ENCODE assay signal across 19 mouse cellular contexts in genomic region chr6:99762069-99762985, GRCm38 (mm10). TPM values are rescaled to one million over a fixed set of nuclear protein-coding genes. Genes with fewer than 3 reads are reported as not detected.
A peak's percentile ranks its signal among the peaks of the same experiment; 100 is the strongest.
DNase-seq lines count a peak whose midpoint lies in the region; ATAC-seq and TF ChIP-seq lines count a peak whose summit lies in the region.
"Had no signal": no experiment of that assay in that cellular context is flagged by ENCODE, and none has a peak within 500 bp of the region (broad histone marks: within the 10 kb centered on the region; RNA-seq: fewer than 3 reads in every experiment).

No protein-coding gene starts in this region.

- no peaks in the 10 kb centered on the region for H3K36me3 ChIP-seq in midbrain, postnatal 0 days (ENCODE audit: insufficient read depth, low read length)
- no peaks in the 10 kb centered on the region for H3K36me3 ChIP-seq in lung, postnatal 0 days (ENCODE audit: insufficient read depth, low read length)
- H3K36me3 ChIP-seq: embryonic facial prominence, embryonic 13.5 days; G1E; intestine, embryonic 15.5 days; limb, embryonic 13.5 days had no signal

- H3K4me1 ChIP-seq in midbrain, postnatal 0 days (ENCODE audit: insufficient read depth, low read length): no peaks in the 10 kb centered on the region
- no peaks in the 10 kb centered on the region for H3K4me1 ChIP-seq in lung, postnatal 0 days (ENCODE audit: insufficient read depth, low read depth, low read length)
- H3K4me1 ChIP-seq: embryonic facial prominence, embryonic 13.5 days; intestine, embryonic 15.5 days; limb, embryonic 13.5 days had no signal

- TF ChIP-seq CTCF in gastrocnemius, adult 2 months (IDR thresholded peaks at IDR 0.05): no peak
- no peak for TF ChIP-seq CTCF in midbrain, postnatal 0 days (IDR thresholded peaks at IDR 0.05)
- TF ChIP-seq CTCF in lung, postnatal 0 days (IDR thresholded peaks at IDR 0.05): no peak

- no peak for ATAC-seq in midbrain, postnatal 0 days (ENCODE audit: low FRiP score)
- no peak for ATAC-seq in lung, postnatal 0 days
- ATAC-seq: intestine, embryonic 15.5 days; liver, postnatal 0 days had no signal

- no peak overlapping the region for H3K4me3 ChIP-seq in gastrocnemius, adult 2 months
- no peak overlapping the region for H3K4me3 ChIP-seq in midbrain, postnatal 0 days (ENCODE audit: low read depth, low read length)
- H3K4me3 ChIP-seq in lung, postnatal 0 days (ENCODE audit: low read depth, low read length): no peak overlapping the region
- H3K4me3 ChIP-seq: embryonic facial prominence, embryonic 13.5 days; intestine, embryonic 15.5 days; limb, embryonic 13.5 days had no signal

- no peaks in the 10 kb centered on the region for H3K9me3 ChIP-seq in midbrain, postnatal 0 days (ENCODE audit: low read length)
- no peaks in the 10 kb centered on the region for H3K9me3 ChIP-seq in lung, postnatal 0 days (ENCODE audit: low read length)
- H3K9me3 ChIP-seq: embryonic facial prominence, embryonic 13.5 days; intestine, embryonic 15.5 days; limb, embryonic 13.5 days had no signal

- DNase-seq in gastrocnemius, adult 2 months: peak; percentile 22
- DNase-seq in gastrocnemius, adult 8-10 months (ENCODE audit: low spot score in 2 of 2): no peak
- DNase-seq in MN1 (ENCODE audit: low spot score): peak; percentile 10
- DNase-seq in adrenal gland, postnatal 25 days: peak; percentile 10
- DNase-seq in midbrain, postnatal 0 days (ENCODE audit: low spot score): peak; percentile 25
- no peak for DNase-seq in lung, postnatal 0 days (ENCODE audit: low spot score)
- no peak for DNase-seq in thymus, postnatal 36 days
- DNase-seq: cerebellum, adult 18-20 months; gastrocnemius, postnatal 14 days; heart, postnatal 10 days; liver, postnatal 0 days; lung, postnatal 36 days had no signal

- no peak overlapping the region for H3K9ac ChIP-seq in midbrain, postnatal 0 days (replicated peaks; ENCODE audit: low read length, poor library complexity, severe bottlenecking)
- H3K9ac ChIP-seq in lung, postnatal 0 days (replicated peaks; ENCODE audit: low read depth): no peak overlapping the region
- H3K9ac ChIP-seq: embryonic facial prominence, embryonic 13.5 days; intestine, embryonic 15.5 days; limb, embryonic 13.5 days; liver, postnatal 0 days had no signal

- H3K4me2 ChIP-seq in midbrain, postnatal 0 days (ENCODE audit: low read depth, low read length, poor library complexity, severe bottlenecking): no peak overlapping the region
- no peak overlapping the region for H3K4me2 ChIP-seq in lung, postnatal 0 days (replicated peaks; ENCODE audit: low read depth, low read length)
- H3K4me2 ChIP-seq: embryonic facial prominence, embryonic 13.5 days; intestine, embryonic 15.5 days; limb, embryonic 13.5 days had no signal

- H3K27me3 ChIP-seq in midbrain, postnatal 0 days (ENCODE audit: insufficient read depth, low read length): no peaks in the 10 kb centered on the region
- H3K27me3 ChIP-seq in lung, postnatal 0 days (replicated peaks; ENCODE audit: insufficient read depth, low read length): no peaks in the 10 kb centered on the region
- H3K27me3 ChIP-seq: embryonic facial prominence, embryonic 13.5 days; intestine, embryonic 15.5 days had no signal

- no peak for TF ChIP-seq EP300 in lung, postnatal 0 days (IDR thresholded peaks at IDR 0.05)

- intact Hi-C loops in gastrocnemius, adult 2 months (cut with DNase I): no loop called here

- H3K27ac ChIP-seq in gastrocnemius, adult 2 months: no peak overlapping the region
- no peak overlapping the region for H3K27ac ChIP-seq in midbrain, postnatal 0 days (ENCODE audit: low read depth, low read length)
- no peak overlapping the region for H3K27ac ChIP-seq in lung, postnatal 0 days (ENCODE audit: low read length)
- H3K27ac ChIP-seq: embryonic facial prominence, embryonic 13.5 days; intestine, embryonic 15.5 days; limb, embryonic 13.5 days had no signal

- 47% methylated on average over 14 of the region's 14 CpGs for WGBS in midbrain, postnatal 0 days
- WGBS in lung, postnatal 0 days: 70% methylated on average over 14 of the region's 14 CpGs

RNA-seq across cellular contexts. Expression of gene Prok2, which starts 36.1 kb away (rescaled TPM):
- not detected for total RNA-seq in gastrocnemius, adult 2 months (2021)
- total RNA-seq in gastrocnemius, adult 8-10 months (2022): not detected
- total RNA-seq in adrenal gland, postnatal 25 days (2021): not detected in 2 replicates
- 0.27 TPM in 1 of 2 replicates, not detected in the other for total RNA-seq in midbrain, postnatal 0 days (2014; rRNA removed)
- 0.82 and 1.3 TPM in 2 replicates for polyA plus RNA-seq in midbrain, postnatal 0 days (2015; fragmentation: Nextera tagmentation; extraction: Ambion mirVana)
- 0.39 and 0.42 TPM in 2 replicates for polyA plus RNA-seq in lung, postnatal 0 days (2015; fragmentation: Nextera tagmentation; extraction: Ambion mirVana)
- total RNA-seq: common myeloid progenitor, adult 5-6 weeks; gastrocnemius, postnatal 14 days; heart, adult 8-10 months; heart, postnatal 10 days; monocyte, adult 5-6 weeks had no signal
- polyA plus RNA-seq: G1E had no signal

Comparison
In these comparisons a context has a peak if more than half of its experiments do, and no peak if none do; other contexts are left out.
1. DNase-seq: peak in gastrocnemius, adult 2 months (single experiment), MN1 (single experiment), adrenal gland, postnatal 25 days (single experiment) and midbrain, postnatal 0 days (single experiment); none in gastrocnemius, adult 8-10 months (0 of 2), lung, postnatal 0 days (single experiment) and thymus, postnatal 36 days (0 of 2).